8 mouse cellular contexts compared by ENCODE assay signal in the genomic region with DNA sequence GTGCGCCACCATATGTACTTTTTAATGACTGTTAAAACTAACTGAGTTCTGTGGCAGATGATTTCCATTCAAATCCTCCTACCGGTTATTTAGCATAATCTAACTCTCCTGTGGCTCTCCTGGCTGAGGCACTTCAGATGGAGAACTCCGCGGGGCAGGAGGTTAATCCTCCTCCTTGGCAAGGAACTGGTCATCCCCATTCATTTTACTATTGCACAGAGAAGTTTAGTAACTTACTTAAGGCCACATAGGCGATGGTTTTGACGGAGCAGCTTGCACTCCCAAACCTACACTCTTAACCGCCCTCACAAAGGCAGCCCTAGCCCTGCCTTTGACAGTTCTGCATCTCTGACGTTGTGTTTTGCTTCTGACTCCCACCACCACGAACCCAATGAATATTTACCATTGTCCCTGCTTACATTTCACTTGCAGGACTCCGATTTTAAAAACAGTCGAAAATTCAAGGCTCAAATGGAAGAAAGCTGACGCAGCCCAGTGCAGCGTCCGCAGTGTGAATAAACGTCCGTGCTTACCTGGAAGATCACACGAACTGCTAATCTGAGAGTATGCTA. TPM values are rescaled to one million over a fixed set of nuclear protein-coding genes. Genes with fewer than 3 reads are reported as not detected.
A peak's percentile ranks its signal among the peaks of the same experiment; 100 is the strongest.
DNase-seq lines count a peak whose midpoint lies in the region; ATAC-seq and TF ChIP-seq lines count a peak whose summit lies in the region.

No protein-coding gene starts in this region.

- no peak overlapping the region for H3K27ac ChIP-seq in embryonic fibroblast, embryonic 13.5 days (ENCODE audit: insufficient read depth, low read length)
- H3K27ac ChIP-seq in intestine, embryonic 14.5 days (ENCODE audit: low read depth), result no peak overlapping the region
- no peak overlapping the region for H3K27ac ChIP-seq in neural tube, embryonic 12.5 days

- H3K4me1 ChIP-seq in lung, adult 2 months (ENCODE audit: control insufficient read depth, insufficient read depth, low read length), result peaks cover 7% of the 10 kb centered on the region
- H3K4me1 ChIP-seq in embryonic fibroblast, embryonic 13.5 days (ENCODE audit: control insufficient read depth, insufficient read depth, low read length), result no peaks in the 10 kb centered on the region
- H3K4me1 ChIP-seq in intestine, embryonic 14.5 days (replicated peaks; ENCODE audit: control insufficient read depth, insufficient read depth, low read length), result peaks cover 13% of the 10 kb centered on the region
- peaks cover 18% of the 10 kb centered on the region for H3K4me1 ChIP-seq in neural tube, embryonic 12.5 days

- no peaks in the 10 kb centered on the region for H3K36me3 ChIP-seq in intestine, embryonic 14.5 days (ENCODE audit: control insufficient read depth, insufficient read depth, low read length)
- no peaks in the 10 kb centered on the region for H3K36me3 ChIP-seq in neural tube, embryonic 12.5 days

- ATAC-seq in intestine, embryonic 14.5 days (replicated peaks; ENCODE audit: low FRiP score, low TSS enrichment, low read depth), result no peak
- ATAC-seq in neural tube, embryonic 12.5 days (ENCODE audit: low FRiP score, low read depth), result no peak

- TF ChIP-seq CTCF in lung, adult 2 months (IDR thresholded peaks at IDR 0.05; ENCODE audit: insufficient read depth, low read length), result no peak
- no peak for TF ChIP-seq CTCF in embryonic fibroblast, embryonic 13.5 days (IDR thresholded peaks at IDR 0.05; ENCODE audit: borderline replicate concordance, insufficient read depth, low read length)

- intact Hi-C loops in left cerebral cortex, postnatal 10 days (cut with DNase I), result loop anchor here (5.0 kb wide), 3 partner anchors 50 to 275 kb away; partner anchors contain the start of gene Padi2

- TF ChIP-seq POLR2A in lung, adult 2 months (IDR thresholded peaks at IDR 0.05; ENCODE audit: borderline replicate concordance, extremely low read depth, low read depth, low read length), result no peak
- no peak for TF ChIP-seq POLR2A in embryonic fibroblast, embryonic 13.5 days (IDR thresholded peaks at IDR 0.05; ENCODE audit: low read depth, low read length)

- 19% methylated on average over 17 of the region's 17 CpGs for WGBS in lung, adult 2 months
- 11% methylated on average over 17 of the region's 17 CpGs for WGBS in intestine, embryonic 14.5 days
- 11% methylated on average over 17 of the region's 17 CpGs for WGBS in neural tube, embryonic 12.5 days

- peak overlapping the region; percentile 30 for H3K9ac ChIP-seq in intestine, embryonic 14.5 days (ENCODE audit: low read length)
- peak overlapping the region; percentile 36 for H3K9ac ChIP-seq in neural tube, embryonic 12.5 days

- peaks cover 4% of the 10 kb centered on the region; the same call in 1 of the 2 replicates for H3K27me3 ChIP-seq in intestine, embryonic 14.5 days (replicated peaks; ENCODE audit: control insufficient read depth, insufficient read depth, low read length)
- H3K27me3 ChIP-seq in neural tube, embryonic 12.5 days (replicated peaks), result no peaks in the 10 kb centered on the region; the same call in 1 of the 2 replicates

- H3K9me3 ChIP-seq in intestine, embryonic 14.5 days (ENCODE audit: control insufficient read depth, low read length), result no peaks in the 10 kb centered on the region
- H3K9me3 ChIP-seq in neural tube, embryonic 12.5 days, result no peaks in the 10 kb centered on the region

- DNase-seq in lung, adult 2 months, result no peak
- no peak for DNase-seq in lung, postnatal 4 days
- no peak for DNase-seq in intestine, embryonic 14.5 days (ENCODE audit: low spot score)
- no peak for DNase-seq in left cerebral cortex, postnatal 10 days (ENCODE audit: extremely low spot score in 1 of 2, low spot score in 2 of 2)
- DNase-seq in thymus, postnatal 14 days, result no peak
- DNase-seq in thymus, postnatal 10 days (ENCODE audit: low spot score in 2 of 2), result no peak

- H3K4me3 ChIP-seq in lung, adult 2 months (replicated peaks; ENCODE audit: extremely low read depth, low read depth, low read length), result peak overlapping the region; percentile 61
- H3K4me3 ChIP-seq in embryonic fibroblast, embryonic 13.5 days (ENCODE audit: insufficient read depth, low read length), result peak overlapping the region; percentile 32
- peak overlapping the region; percentile 38 for H3K4me3 ChIP-seq in intestine, embryonic 14.5 days (ENCODE audit: low read depth, low read length)
- H3K4me3 ChIP-seq in neural tube, embryonic 12.5 days, result peak overlapping the region; percentile 28

- H3K4me2 ChIP-seq in intestine, embryonic 14.5 days (ENCODE audit: low read length), result peak overlapping the region; percentile 78
- H3K4me2 ChIP-seq in neural tube, embryonic 12.5 days (replicated peaks), result peak overlapping the region; percentile 68

RNA-seq across cellular contexts. Expression of gene Sdhb, which starts 3.8 kb away (rescaled TPM):
- 97.5 and 143 TPM in 2 replicates for polyA plus RNA-seq in lung, adult 2 months (2012; rRNA removed)
- polyA plus RNA-seq in embryonic fibroblast, embryonic 13.5 days (2011; ENCODE audit: insufficient read length, low read depth, missing spikeins), result 122 and 124 TPM in 2 replicates
- 457 and 488 TPM in 2 replicates for polyA plus RNA-seq in intestine, embryonic 14.5 days (2014; fragmentation: Nextera tagmentation; extraction: Ambion mirVana)
- polyA plus RNA-seq in neural tube, embryonic 12.5 days (2016; fragmentation: Nextera tagmentation; extraction: Ambion mirVana), result 403 and 410 TPM in 2 replicates
- total RNA-seq in left cerebral cortex, postnatal 10 days (2021), result 100 to 1,000 TPM; 197 to 203 TPM

RNA-seq across cellular contexts. Expression of gene Atp13a2, which starts 29.5 kb away (rescaled TPM):
- 199 and 258 TPM in 2 replicates for polyA plus RNA-seq in lung, adult 2 months (2012; rRNA removed)
- 12.3 and 16.6 TPM in 2 replicates for polyA plus RNA-seq in embryonic fibroblast, embryonic 13.5 days (2011; ENCODE audit: insufficient read length, low read depth, missing spikeins)
- 33.3 and 40.0 TPM in 2 replicates for polyA plus RNA-seq in intestine, embryonic 14.5 days (2014; fragmentation: Nextera tagmentation; extraction: Ambion mirVana)
- polyA plus RNA-seq in neural tube, embryonic 12.5 days (2016; fragmentation: Nextera tagmentation; extraction: Ambion mirVana), result 121 and 126 TPM in 2 replicates
- 100 to 1,000 TPM; 241 to 250 TPM for total RNA-seq in left cerebral cortex, postnatal 10 days (2021)

RNA-seq across cellular contexts. Expression of gene Padi2, which starts 51.1 kb away (rescaled TPM):
- 3.7 and 4.7 TPM in 2 replicates for polyA plus RNA-seq in lung, adult 2 months (2012; rRNA removed)
- polyA plus RNA-seq in embryonic fibroblast, embryonic 13.5 days (2011; ENCODE audit: insufficient read length, low read depth, missing spikeins), result not detected in 2 replicates
- polyA plus RNA-seq in intestine, embryonic 14.5 days (2014; fragmentation: Nextera tagmentation; extraction: Ambion mirVana), result 1.9 and 2.5 TPM in 2 replicates
- polyA plus RNA-seq in neural tube, embryonic 12.5 days (2016; fragmentation: Nextera tagmentation; extraction: Ambion mirVana), result 5.3 and 8.4 TPM in 2 replicates
- total RNA-seq in left cerebral cortex, postnatal 10 days (2021), result 1 to 10 TPM; 3.3 to 4.9 TPM

RNA-seq across cellular contexts. Expression of gene Mfap2, which starts 53.0 kb away (rescaled TPM):
- 173 and 190 TPM in 2 replicates for polyA plus RNA-seq in lung, adult 2 months (2012; rRNA removed)
- polyA plus RNA-seq in embryonic fibroblast, embryonic 13.5 days (2011; ENCODE audit: insufficient read length, low read depth, missing spikeins), result 108 and 200 TPM in 2 replicates
- polyA plus RNA-seq in intestine, embryonic 14.5 days (2014; fragmentation: Nextera tagmentation; extraction: Ambion mirVana), result 489 and 509 TPM in 2 replicates
- 265 and 278 TPM in 2 replicates for polyA plus RNA-seq in neural tube, embryonic 12.5 days (2016; fragmentation: Nextera tagmentation; extraction: Ambion mirVana)
- total RNA-seq in left cerebral cortex, postnatal 10 days (2021), result 10 to 100 TPM in 1 of 2 experiments, 1 to 10 TPM in 1; 9.3 to 14.8 TPM
